28 mouse cellular contexts compared by ENCODE assay signal in the genomic region with DNA sequence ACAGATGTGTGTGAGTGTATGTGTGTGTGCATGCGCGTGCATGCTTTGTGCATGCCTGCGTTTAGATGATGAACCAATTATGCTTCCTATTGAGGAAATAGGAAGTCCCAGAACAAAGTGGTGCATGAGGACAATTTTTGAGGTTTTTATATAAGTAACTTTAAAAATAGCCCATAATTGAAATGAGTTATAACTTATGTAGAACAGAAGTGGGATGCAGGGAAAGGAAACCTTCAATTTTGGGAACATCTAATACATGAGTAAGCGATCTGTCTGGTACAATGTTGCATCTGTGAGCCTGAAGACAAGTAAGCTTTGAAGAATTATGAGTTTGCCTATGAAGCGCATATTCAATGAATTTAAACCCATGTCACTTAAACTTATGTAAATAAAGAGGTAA.
"Had no signal": no experiment of that assay in that cellular context is flagged by ENCODE, and none has a peak within 500 bp of the region (broad histone marks: within the 10 kb centered on the region; RNA-seq: fewer than 3 reads in every experiment).

No protein-coding gene starts in this region.

- H3K9me3 ChIP-seq: embryonic facial prominence, embryonic 10.5 days; embryonic facial prominence, embryonic 12.5 days; embryonic facial prominence, embryonic 13.5 days; embryonic facial prominence, embryonic 15.5 days; forebrain, embryonic 10.5 days; forebrain, embryonic 12.5 days; forebrain, embryonic 13.5 days; forebrain, embryonic 15.5 days; heart, embryonic 10.5 days had no signal

- H3K4me2 ChIP-seq: embryonic facial prominence, embryonic 12.5 days; embryonic facial prominence, embryonic 13.5 days; embryonic facial prominence, embryonic 15.5 days; forebrain, embryonic 12.5 days; forebrain, embryonic 13.5 days; forebrain, embryonic 15.5 days had no signal

- H3K27me3 ChIP-seq: embryonic facial prominence, embryonic 12.5 days; embryonic facial prominence, embryonic 13.5 days; embryonic facial prominence, embryonic 15.5 days; forebrain, embryonic 12.5 days; forebrain, embryonic 13.5 days; forebrain, embryonic 15.5 days had no signal

- H3K4me3 ChIP-seq: embryonic facial prominence, embryonic 10.5 days; embryonic facial prominence, embryonic 12.5 days; embryonic facial prominence, embryonic 13.5 days; embryonic facial prominence, embryonic 15.5 days; erythroblast, embryonic 14.5 days; forebrain, embryonic 10.5 days; forebrain, embryonic 12.5 days; forebrain, embryonic 13.5 days; forebrain, embryonic 15.5 days; gastrocnemius, adult 2 months; heart, adult 2 months; heart, embryonic 10.5 days had no signal

- H3K27ac ChIP-seq: embryonic facial prominence, embryonic 10.5 days; embryonic facial prominence, embryonic 12.5 days; embryonic facial prominence, embryonic 13.5 days; embryonic facial prominence, embryonic 15.5 days; forebrain, embryonic 10.5 days; forebrain, embryonic 12.5 days; forebrain, embryonic 13.5 days; forebrain, embryonic 15.5 days; gastrocnemius, adult 2 months; heart, adult 2 months; heart, embryonic 10.5 days had no signal

- H3K36me3 ChIP-seq: embryonic facial prominence, embryonic 10.5 days; embryonic facial prominence, embryonic 12.5 days; embryonic facial prominence, embryonic 13.5 days; embryonic facial prominence, embryonic 15.5 days; forebrain, embryonic 10.5 days; forebrain, embryonic 12.5 days; forebrain, embryonic 15.5 days; heart, embryonic 10.5 days had no signal

- H3K4me1 ChIP-seq: embryonic facial prominence, embryonic 10.5 days; embryonic facial prominence, embryonic 12.5 days; embryonic facial prominence, embryonic 13.5 days; embryonic facial prominence, embryonic 15.5 days; forebrain, embryonic 10.5 days; forebrain, embryonic 12.5 days; forebrain, embryonic 13.5 days; forebrain, embryonic 15.5 days; heart, embryonic 10.5 days had no signal

- H3K9ac ChIP-seq: embryonic facial prominence, embryonic 12.5 days; embryonic facial prominence, embryonic 13.5 days; embryonic facial prominence, embryonic 15.5 days; forebrain, embryonic 12.5 days; forebrain, embryonic 13.5 days; forebrain, embryonic 15.5 days; forebrain, postnatal 0 days had no signal

- ATAC-seq: forebrain, embryonic 13.5 days; forebrain, embryonic 14.5 days; forebrain, embryonic 15.5 days; forebrain, embryonic 16.5 days; forebrain, postnatal 0 days had no signal

- DNase-seq: cerebellum, adult 8-10 months; cerebellum, adult 9-10 months; cerebellum, adult 9-11 months; cerebellum, postnatal 10 days; cerebellum, postnatal 14 days; cerebellum, postnatal 25 days; cerebellum, postnatal 36 days; embryo, embryonic 11 days; forebrain, postnatal 0 days; gastrocnemius, adult 2 months; gastrocnemius, postnatal 10 days; gastrocnemius, postnatal 14 days; gastrocnemius, postnatal 25 days; heart, adult 11 months; heart, adult 18-20 months; heart, adult 2 months had no signal
